Mouse (Mus musculus): ENCODE measurements at regions not wholly inside any gene's neighbourhood (a gene's known extent, or its start where the extent isn't known, plus 50 kb on each side); places are given as distances from the start of the nearest gene placed in this dataset.

DNA sequence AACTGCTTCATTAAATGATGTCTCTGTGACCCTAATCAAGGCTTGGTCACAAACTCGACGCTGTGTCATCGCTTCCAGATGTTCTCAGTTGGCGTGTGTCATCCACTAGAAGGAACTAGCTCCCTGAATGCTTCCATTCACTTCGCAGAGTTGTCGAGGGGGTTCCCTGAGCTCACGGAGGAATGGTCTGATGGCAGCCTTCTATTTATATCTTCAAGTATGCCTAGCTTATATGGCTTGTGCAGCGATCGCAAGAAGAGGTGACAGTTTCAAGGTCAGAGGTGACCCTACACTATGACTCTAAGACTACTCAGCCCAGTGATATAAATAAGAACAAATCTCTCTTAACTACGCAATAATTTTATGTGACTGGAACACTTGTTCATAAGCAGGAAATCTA lies 126.3 kb downstream of the Nr4a2 start:
- no peak for ATAC-seq
- Histone ChIP-seq H3K27ac (no peak overlapping the region), H3K36me3 (ENCODE audit: poor library complexity, severe bottlenecking) (no peaks in the 10 kb centered on the region), H3K4me2 (no peak overlapping the region), H3K9ac (no peak overlapping the region), H3K4me3 (no peak overlapping the region), H3K27me3 (no peaks in the 10 kb centered on the region), H3K4me1 (no peaks in the 10 kb centered on the region), H3K9me3 (replicated peaks) (no peaks in the 10 kb centered on the region)
- 89% methylated on average over 10 of the region's 10 CpGs for WGBS

GRCm38 (mm10) chr2:56992851-56993250 lies 131.0 kb downstream of the Nr4a2 start:
- no peaks in the 10 kb centered on the region for H3K36me3 ChIP-seq (ENCODE audit: poor library complexity, severe bottlenecking)
- no peak overlapping the region for H3K4me2 ChIP-seq
- no peak overlapping the region for H3K4me3 ChIP-seq
- H3K4me1 ChIP-seq = no peaks in the 10 kb centered on the region
- no peak for ATAC-seq
- 67% methylated on average over 5 of the region's 5 CpGs for WGBS
- no peaks in the 10 kb centered on the region for H3K9me3 ChIP-seq (replicated peaks)
- no peak overlapping the region for H3K27ac ChIP-seq
- H3K9ac ChIP-seq = no peak overlapping the region
- H3K27me3 ChIP-seq = no peaks in the 10 kb centered on the region

DNA sequence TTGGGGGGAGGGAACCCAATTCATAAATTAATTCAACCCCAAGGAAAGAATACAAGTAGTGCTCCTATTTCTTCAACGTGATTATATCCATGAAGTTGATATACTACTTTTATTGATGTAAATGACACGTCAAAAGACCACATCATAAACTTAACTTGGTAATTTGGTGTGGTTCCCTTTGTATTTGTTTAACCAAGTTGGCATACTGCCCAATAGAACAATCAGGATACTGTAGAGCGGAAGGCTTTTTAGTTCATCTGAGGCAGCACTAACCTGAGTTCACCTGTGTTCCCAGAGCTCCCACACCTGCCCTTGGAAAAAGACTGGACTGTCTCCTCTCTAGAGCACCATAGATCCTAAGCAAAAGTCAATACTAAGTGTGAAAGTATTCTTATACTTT lies 132.0 kb downstream of the Nr4a2 start:
- H3K36me3 ChIP-seq (ENCODE audit: poor library complexity, severe bottlenecking) = no peaks in the 10 kb centered on the region

GRCm38 (mm10) chr2:56990768-56991167 lies 133.0 kb downstream of the Nr4a2 start:
- 92% methylated on average over 9 of the region's 9 CpGs for WGBS
- Histone ChIP-seq H3K9me3 (replicated peaks) (no peaks in the 10 kb centered on the region), H3K4me3 (no peak overlapping the region), H3K4me2 (no peak overlapping the region), H3K9ac (no peak overlapping the region), H3K27ac (no peak overlapping the region), H3K27me3 (no peaks in the 10 kb centered on the region), H3K36me3 (ENCODE audit: poor library complexity, severe bottlenecking) (no peaks in the 10 kb centered on the region), H3K4me1 (no peaks in the 10 kb centered on the region)
- no peak for ATAC-seq

More for the DNA sequence above, 132.0 kb downstream of the Nr4a2 start:
- ATAC-seq = no peak
- no peak overlapping the region for H3K4me3 ChIP-seq
- H3K27ac ChIP-seq = no peak overlapping the region
- no peaks in the 10 kb centered on the region for H3K27me3 ChIP-seq
- H3K9me3 ChIP-seq (replicated peaks) = no peaks in the 10 kb centered on the region
- H3K4me1 ChIP-seq = no peaks in the 10 kb centered on the region
- no peak overlapping the region for H3K4me2 ChIP-seq
- 75% methylated on average over 3 of the region's 3 CpGs for WGBS
- no peak overlapping the region for H3K9ac ChIP-seq

- Histone ChIP-seq H3K27me3 (no peaks in the 10 kb centered on the region), H3K9me3 (replicated peaks) (no peaks in the 10 kb centered on the region), H3K27ac (no peak overlapping the region), H3K9ac (no peak overlapping the region), H3K4me2 (no peak overlapping the region), H3K36me3 (ENCODE audit: poor library complexity, severe bottlenecking) (no peaks in the 10 kb centered on the region), H3K4me1 (no peaks in the 10 kb centered on the region), H3K4me3 (no peak overlapping the region)
- 83% methylated on average over 4 of the region's 4 CpGs for WGBS
- no peak for ATAC-seq
Measured at GRCm38 (mm10) chr2:56983167-56983566, 140.6 kb downstream of the Nr4a2 start.

DNA sequence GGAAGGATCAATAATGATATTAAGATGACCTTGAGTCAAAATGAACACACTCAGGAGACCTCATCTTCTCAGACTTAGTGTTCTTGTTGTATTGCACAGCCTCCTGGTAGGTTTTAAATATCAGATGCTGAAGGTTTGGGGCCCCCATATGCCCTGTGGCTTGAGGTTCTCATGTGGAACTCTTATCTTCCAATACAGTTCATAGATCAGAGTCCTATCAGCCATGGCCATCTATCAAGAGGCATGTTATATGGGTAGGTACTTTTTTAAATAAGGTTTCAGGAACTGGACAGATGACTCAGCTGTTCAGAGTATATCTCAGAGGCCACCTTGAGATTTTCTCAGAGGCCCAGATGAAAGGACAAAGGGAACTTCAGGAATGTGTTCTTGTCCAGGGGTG lies 143.2 kb downstream of the Nr4a2 start:
- H3K4me1 ChIP-seq = no peaks in the 10 kb centered on the region
- no peaks in the 10 kb centered on the region for H3K36me3 ChIP-seq (ENCODE audit: poor library complexity, severe bottlenecking)
- H3K9ac ChIP-seq = no peak overlapping the region
- no peak overlapping the region for H3K4me2 ChIP-seq
- H3K27ac ChIP-seq = no peak overlapping the region
- no peak overlapping the region for H3K4me3 ChIP-seq
- ATAC-seq = no peak
- H3K27me3 ChIP-seq = no peaks in the 10 kb centered on the region
- no peaks in the 10 kb centered on the region for H3K9me3 ChIP-seq (replicated peaks)

GRCm38 (mm10) chr2:56975680-56976079 lies 148.1 kb downstream of the Nr4a2 start:
- no peaks in the 10 kb centered on the region for H3K36me3 ChIP-seq (ENCODE audit: poor library complexity, severe bottlenecking)
- H3K4me3 ChIP-seq = no peak overlapping the region
- no peaks in the 10 kb centered on the region for H3K9me3 ChIP-seq (replicated peaks)
- no peaks in the 10 kb centered on the region for H3K4me1 ChIP-seq
- no peaks in the 10 kb centered on the region for H3K27me3 ChIP-seq
- 74% methylated on average over 1 of the region's 1 CpGs for WGBS
- H3K4me2 ChIP-seq = no peak overlapping the region
- H3K27ac ChIP-seq = no peak overlapping the region
- no peak overlapping the region for H3K9ac ChIP-seq
- no peak for ATAC-seq

GRCm38 (mm10) chr2:56963937-56964695 lies 159.7 kb downstream of the Nr4a2 start:
- WGBS = 89% methylated on average over 3 of the region's 3 CpGs

DNA sequence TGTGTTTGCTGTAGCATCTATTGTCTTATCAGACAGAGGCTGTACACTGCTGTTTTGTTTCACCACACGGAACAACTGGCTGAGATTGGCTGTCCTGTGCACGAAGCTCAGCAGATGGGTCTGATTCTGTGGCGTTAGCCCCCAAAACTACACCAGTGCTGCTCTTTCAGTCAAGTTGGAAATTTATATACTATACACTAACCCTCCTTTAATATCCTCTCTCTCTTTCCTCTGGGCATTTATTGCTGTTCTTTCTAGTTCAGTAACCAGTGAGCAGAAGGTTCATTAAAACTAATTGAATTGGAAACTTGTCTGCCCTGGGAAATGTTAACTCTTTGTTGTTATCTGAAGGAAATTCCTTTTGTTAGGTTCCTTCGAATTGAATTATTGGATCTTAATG lies 164.1 kb downstream of the Nr4a2 start:
- H3K27me3 ChIP-seq = no peaks in the 10 kb centered on the region
- no peaks in the 10 kb centered on the region for H3K36me3 ChIP-seq (ENCODE audit: poor library complexity, severe bottlenecking)
- no peak overlapping the region for H3K27ac ChIP-seq
- no peak overlapping the region for H3K4me3 ChIP-seq
- H3K4me2 ChIP-seq = peak overlapping the region; percentile 22; the same call in 1 of the 2 replicates
- ATAC-seq = peak; percentile 62; the same call in 1 of the 2 replicates
- no peaks in the 10 kb centered on the region for H3K9me3 ChIP-seq (replicated peaks)
- peaks cover 10% of the 10 kb centered on the region for H3K4me1 ChIP-seq
- H3K9ac ChIP-seq = no peak overlapping the region
- 22% methylated on average over 4 of the region's 4 CpGs for WGBS

More at GRCm38 (mm10) chr2:56963937-56964695, 159.7 kb downstream of the Nr4a2 start:
- Histone ChIP-seq H3K4me1 (peaks cover 10% of the 10 kb centered on the region), H3K9ac (no peak overlapping the region), H3K4me3 (no peak overlapping the region), H3K36me3 (ENCODE audit: poor library complexity, severe bottlenecking) (no peaks in the 10 kb centered on the region), H3K9me3 (replicated peaks) (no peaks in the 10 kb centered on the region), H3K27me3 (no peaks in the 10 kb centered on the region), H3K27ac (no peak overlapping the region), H3K4me2 (no peak overlapping the region)
- no peak for ATAC-seq

GRCm38 (mm10) chr2:56953337-56953736 lies 170.5 kb downstream of the Nr4a2 start:
- H3K9me3 ChIP-seq (replicated peaks) = no peaks in the 10 kb centered on the region
- no peaks in the 10 kb centered on the region for H3K27me3 ChIP-seq
- no peak overlapping the region for H3K4me2 ChIP-seq
- H3K9ac ChIP-seq = no peak overlapping the region
- peak; percentile 76; the same call in 1 of the 2 replicates for ATAC-seq
- no peaks in the 10 kb centered on the region for H3K36me3 ChIP-seq (ENCODE audit: poor library complexity, severe bottlenecking)
- H3K4me3 ChIP-seq = no peak overlapping the region
- no peak overlapping the region for H3K27ac ChIP-seq
- no peaks in the 10 kb centered on the region for H3K4me1 ChIP-seq
- 60% methylated on average over 8 of the region's 8 CpGs for WGBS

GRCm38 (mm10) chr2:56912531-56912930 lies 211.3 kb downstream of the Nr4a2 start:
- Histone ChIP-seq H3K4me1 (no peaks in the 10 kb centered on the region), H3K9ac (no peak overlapping the region), H3K27me3 (no peaks in the 10 kb centered on the region), H3K36me3 (ENCODE audit: poor library complexity, severe bottlenecking) (no peaks in the 10 kb centered on the region), H3K27ac (no peak overlapping the region), H3K4me2 (no peak overlapping the region), H3K4me3 (no peak overlapping the region), H3K9me3 (replicated peaks) (no peaks in the 10 kb centered on the region)
- no peak for ATAC-seq
- WGBS = 91% methylated on average over 5 of the region's 5 CpGs

DNA sequence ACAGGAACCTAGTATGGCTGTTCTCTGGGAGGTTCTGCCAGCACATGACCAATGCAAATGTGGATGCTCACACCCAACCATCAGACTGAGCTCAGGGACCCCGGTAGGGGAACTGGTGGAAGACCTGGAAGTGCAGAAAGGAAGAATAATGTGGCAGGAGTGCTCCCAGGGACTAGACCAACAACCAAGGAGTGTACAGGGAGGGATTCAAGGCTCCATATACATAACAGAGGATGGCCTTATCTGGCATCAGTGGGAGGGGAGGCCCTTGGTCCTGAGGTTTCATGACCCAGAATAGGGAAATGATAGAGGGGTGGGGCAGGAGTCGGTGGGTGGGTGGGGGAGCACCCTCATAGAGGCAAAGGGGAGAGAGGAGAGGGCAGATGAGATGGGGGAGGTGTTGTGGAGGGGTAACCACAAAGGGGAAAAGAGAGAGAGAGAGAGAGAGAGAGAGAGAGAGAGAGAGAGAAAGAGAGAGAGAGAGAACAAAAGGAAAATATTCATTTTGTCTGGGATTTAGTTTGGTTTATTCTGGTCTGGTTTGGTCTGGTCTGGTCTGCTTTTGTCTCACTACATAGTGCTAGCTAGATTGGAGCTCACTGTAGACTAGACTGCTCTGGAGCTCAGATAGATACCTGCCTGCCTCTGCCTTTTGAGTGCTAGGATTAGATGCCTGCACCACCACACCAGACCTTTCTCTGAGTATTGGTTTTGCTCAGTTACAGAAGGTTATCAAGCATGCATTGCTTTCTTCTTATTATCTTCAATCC lies 214.5 kb downstream of the Nr4a2 start:
- Histone ChIP-seq H3K9me3 (replicated peaks) (no peaks in the 10 kb centered on the region), H3K36me3 (ENCODE audit: poor library complexity, severe bottlenecking) (no peaks in the 10 kb centered on the region), H3K4me2 (no peak overlapping the region), H3K27ac (no peak overlapping the region), H3K9ac (no peak overlapping the region), H3K27me3 (no peaks in the 10 kb centered on the region), H3K4me3 (no peak overlapping the region), H3K4me1 (no peaks in the 10 kb centered on the region)
- ATAC-seq = no peak
- WGBS = 82% methylated on average over 2 of the region's 2 CpGs

All from forebrain, embryonic 13.5 days (tissue).